Mouse (Mus musculus) heart, postnatal 4 days (tissue): ENCODE measurements around the gene Fam76b. TPM values are rescaled to one million over a fixed set of nuclear protein-coding genes. Genes with fewer than 3 reads are reported as not detected.

ENCODE experiments used
- DNase-seq: peaks from one replicate; pipeline ENCODE4 v3.0.0; 2021
- total RNA-seq, 2 experiments: library from RNA; stranded (reverse); gene quantifications; 2 replicates each; pipeline ENCODE4 v1.2.3; 2021

Fam76b gene
- total RNA-seq, 2 experiments from 2014 or later, result 20.6 to 22.8 TPM

DNA sequence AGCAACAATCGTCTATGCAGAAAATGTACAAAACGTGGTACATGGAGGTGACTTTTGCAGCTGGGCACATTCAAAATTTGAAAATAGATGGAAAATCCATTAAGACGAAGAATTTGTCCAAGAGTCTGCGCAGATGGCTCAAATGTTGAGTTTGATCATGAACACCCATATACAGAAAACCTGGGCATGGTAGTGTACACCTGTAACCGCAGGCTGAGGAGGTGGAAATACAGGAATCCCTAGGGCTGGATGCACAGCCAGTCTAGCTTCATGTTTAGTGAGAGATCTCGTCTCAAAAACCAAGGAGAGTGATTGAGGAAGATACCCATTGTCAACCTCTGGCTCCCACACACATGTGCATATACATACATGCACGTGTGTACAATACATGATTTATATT is 44.1 kb downstream of the Fam76b start:
- DNase-seq, result no peak

DNA sequence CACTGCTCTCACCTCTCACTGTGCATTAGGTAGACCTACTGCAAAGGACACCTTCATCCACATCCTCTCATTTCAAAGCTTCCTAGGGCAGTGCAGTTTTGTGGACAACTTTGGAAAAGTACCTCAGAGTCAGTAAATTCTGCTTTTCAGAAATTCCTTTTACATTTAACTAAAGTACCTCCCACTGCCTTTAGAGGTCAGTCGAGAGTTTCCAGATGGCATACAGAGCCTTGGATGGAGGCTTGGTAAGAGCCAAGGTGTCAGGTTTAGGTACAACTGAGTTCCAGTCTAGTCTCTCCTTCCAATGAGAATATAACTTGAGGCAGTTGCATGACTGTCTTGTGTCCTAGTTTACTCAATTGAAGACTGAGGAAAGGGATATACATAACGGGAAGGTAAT is 46.8 kb downstream of the Fam76b start:
- DNase-seq, result no peak

DNA sequence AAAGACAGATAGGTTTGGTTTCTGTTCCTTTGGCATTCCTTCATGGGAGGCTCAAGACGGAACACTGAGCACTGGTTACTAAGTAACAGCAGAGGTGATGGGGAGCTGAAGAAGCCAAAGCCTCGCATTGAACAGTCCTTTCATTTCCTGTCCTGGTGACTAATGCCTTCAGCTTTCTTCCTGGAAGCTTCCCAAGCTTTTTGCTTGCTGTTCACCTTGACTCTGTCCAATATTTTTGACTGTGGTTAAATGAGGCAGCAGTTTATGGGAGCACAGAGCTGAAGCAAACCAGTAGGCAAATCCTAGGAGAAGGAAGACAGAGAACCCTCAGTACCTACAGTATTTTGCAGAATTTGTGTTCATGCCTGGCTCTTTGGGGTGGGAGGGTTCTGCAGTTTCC is 47.8 kb downstream of the Fam76b start:
- no peak for DNase-seq

DNA sequence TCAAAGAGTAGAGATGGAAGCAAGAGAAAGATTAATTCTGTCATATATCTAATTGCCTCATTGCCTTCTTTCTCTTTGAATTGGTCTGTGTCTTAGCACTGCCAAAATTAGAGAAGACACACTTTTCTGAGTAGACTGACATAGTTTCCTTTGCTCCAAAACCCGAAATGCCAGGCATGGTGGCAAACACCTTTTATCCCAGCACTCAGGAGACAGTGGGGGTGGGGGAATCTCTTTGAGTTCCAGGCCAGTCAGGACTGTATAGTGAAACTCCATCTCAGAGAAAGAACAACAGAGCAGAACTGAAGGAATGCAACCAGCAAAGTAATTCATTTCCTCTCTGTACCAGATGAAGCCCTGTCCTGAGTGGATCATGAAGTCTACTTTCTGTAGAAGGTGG is 53.2 kb downstream of the Fam76b start:
- no peak for DNase-seq

GRCm38 (mm10) chr9:13882478-13882877 is 55.0 kb downstream of the Fam76b start:
- no peak for DNase-seq

GRCm38 (mm10) chr9:13888981-13889380 is 61.5 kb downstream of the Fam76b start:
- no peak for DNase-seq

DNA sequence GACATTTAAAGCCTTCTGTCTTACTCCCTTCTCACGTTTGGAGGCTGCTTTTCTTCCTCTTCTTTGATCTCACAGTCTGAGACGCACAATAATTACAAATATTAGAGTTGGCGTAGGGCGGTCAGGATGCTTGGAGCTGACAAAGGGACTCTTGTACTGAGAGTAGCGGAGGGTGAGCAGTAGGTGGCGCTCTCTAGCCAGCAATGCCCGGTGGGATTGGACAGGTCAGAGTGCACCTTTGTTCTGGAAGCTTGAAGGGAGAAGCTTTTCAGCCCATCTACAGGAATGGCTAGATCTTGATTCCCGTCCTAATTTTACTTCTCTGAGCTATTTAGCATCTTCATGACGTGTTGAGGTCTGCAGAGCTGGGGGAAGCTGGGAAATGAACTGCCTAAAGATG is 62.1 kb downstream of the Fam76b start:
- DNase-seq, result peak; percentile 90

DNA sequence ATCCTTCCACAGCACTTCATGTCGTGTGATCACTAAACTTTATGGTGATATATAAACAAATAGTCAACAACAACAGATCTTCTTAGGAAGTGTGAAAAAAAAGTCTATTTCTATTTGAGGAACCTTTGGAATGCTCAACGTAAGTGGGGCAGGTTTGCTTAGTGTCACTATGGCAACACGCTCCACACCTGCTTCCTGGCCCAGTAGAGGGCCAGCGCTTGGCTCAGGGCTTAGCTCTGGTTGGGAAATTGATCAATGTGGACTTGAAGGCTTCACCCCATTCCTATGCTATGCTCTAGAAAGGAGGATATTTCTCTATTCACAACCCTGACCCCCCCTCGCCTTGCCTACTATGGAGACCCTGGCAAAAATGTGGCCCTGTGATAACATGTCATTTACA is 62.7 kb downstream of the Fam76b start:
- DNase-seq, result no peak

DNA sequence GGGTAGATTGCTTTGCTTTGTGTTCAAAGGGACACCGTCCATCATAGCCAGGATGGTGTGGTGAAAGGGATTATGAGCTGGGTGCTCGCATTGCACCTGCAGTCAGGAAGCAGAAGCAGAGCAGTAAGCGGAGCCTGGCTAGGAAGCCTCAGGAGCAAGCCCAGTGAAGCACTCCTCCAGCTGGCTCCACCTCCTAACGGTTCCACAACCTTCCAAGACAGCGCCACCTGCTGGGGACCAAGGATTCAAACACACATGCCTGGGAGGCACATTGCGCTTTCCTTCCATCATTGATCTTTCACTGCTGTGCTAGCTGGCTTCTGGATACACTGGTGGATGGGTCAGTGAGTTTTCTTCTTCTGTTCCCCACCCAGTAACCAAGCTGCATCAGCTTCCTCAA is 64.4 kb downstream of the Fam76b start:
- DNase-seq, result no peak

- DNase-seq, result no peak
Observed at GRCm38 (mm10) chr9:13893044-13893443, 65.5 kb downstream of the Fam76b start.

DNA sequence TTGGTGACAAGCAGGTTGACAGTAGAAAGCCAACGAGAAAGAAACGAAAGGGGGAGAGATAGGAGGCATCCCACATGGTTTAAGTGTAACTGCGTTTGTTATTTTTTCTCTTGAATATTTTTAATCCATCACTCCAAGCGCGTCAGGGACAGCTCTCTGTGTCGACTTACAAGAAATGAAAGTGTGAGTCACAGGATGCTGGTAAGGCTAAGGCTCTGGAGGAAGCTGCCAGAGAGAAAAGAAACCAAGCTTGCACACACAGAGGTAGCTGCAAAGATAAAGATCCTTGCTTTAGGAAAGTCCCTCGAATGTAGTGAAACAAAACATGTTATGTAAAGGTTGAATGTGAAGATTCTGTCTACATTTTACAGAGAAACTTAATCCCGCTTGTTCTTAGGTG is 67.0 kb downstream of the Fam76b start:
- no peak for DNase-seq

GRCm38 (mm10) chr9:13894936-13895335 is 67.4 kb downstream of the Fam76b start:
- DNase-seq, result no peak

- DNase-seq, result no peak
Observed at GRCm38 (mm10) chr9:13896055-13896454, 68.5 kb downstream of the Fam76b start.

- peak; percentile 55 for DNase-seq
Observed at GRCm38 (mm10) chr9:13898510-13899305, 71.2 kb downstream of the Fam76b start.

GRCm38 (mm10) chr9:13902030-13902429 is 74.5 kb downstream of the Fam76b start:
- DNase-seq, result no peak

DNA sequence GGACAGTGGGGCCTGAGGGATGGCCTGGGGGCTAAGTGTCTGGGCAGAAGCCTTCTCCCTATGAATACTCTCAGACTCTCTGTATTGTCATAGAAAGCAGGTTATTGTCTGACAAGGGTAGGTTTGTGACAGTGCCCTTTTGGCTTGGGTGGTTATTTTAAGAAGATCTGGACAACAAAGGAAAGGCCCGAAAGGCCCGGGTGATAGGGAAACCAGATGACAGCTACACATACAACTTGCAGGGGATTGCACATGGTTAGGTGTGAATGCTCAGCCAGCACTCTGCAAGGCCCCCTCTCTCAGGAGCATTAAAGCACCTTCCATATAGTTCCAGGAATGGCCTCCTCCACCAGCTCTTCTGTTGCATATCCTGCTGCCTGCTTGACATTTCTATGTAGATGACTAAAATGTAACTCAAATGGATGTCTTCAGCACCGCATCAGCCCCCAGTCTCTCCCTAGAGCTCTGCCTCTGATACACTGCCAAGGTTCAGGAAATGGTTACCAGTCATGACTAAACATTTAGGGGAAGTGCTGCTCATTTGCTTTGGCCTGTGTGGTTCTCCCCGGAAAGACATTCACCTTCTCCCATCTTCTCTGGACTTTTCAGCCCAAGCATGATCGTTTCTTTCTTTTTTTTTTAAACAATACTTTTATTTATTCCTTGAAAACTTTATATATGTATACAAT is 76.7 kb downstream of the Fam76b start:
- DNase-seq, result no peak

Other genes starting within 250 kb of the Fam76b start
- 10 to 100 TPM; 47.0 TPM for gene Mtmr2, start 79.3 kb upstream of the Fam76b start, total RNA-seq
- 10 to 100 TPM; 26.3 to 28.1 TPM for gene Cep57, start 609 bp upstream of the Fam76b start, total RNA-seq